Mouse (Mus musculus): Measurements from ENCODE around the gene Slc9a8.

DNA sequence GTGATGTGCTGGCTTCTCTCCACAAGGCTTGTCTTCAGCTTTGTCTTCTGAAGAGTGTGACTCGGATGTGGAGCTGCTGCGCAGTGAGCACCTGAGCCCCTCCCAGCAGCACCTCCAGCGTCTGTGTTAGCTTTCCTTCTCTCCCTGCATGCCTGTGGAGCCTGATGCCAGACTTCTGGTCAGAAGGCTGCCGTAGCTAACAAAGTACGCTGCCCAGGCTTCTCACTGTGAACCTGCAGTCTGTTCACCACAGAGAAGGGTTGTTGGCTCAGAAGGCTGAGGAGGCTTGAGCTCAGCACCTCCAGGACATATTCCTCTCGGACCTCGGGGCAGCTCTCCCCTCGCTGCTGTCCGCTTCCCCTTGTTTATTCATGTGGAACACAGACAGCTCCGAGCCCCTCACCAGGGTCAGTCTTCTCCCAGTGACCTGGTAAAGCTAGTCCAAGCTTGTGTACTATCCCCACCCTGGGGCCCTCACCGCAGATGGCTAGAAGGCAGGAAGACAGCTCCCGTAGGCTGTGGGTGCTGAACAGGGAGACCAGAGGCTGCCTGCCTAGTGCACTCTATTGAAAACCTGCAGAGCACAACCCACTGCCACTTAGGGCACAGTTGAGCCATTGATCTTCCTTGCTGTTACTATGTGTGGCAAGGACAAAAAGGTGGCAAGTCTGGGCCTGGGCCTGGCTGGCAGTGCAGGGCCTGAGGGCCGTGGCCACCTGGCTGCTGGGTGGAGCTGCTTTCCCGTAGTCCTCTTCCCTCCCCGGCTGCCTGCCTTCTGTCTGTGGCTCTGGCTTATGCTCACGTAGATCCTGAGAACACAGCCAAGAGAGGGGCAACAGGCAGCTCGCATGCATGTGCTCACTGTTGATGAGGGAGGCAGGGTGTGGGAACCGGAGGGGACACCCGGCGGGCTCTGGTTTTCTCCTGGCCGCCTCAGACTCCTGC is 28.1 kb downstream of the Slc9a8 start:
- no peak for TF ChIP-seq GATA1 (IDR thresholded peaks at IDR 0.05; ENCODE audit: borderline replicate concordance, low read length)
- TF ChIP-seq FLI1 (IDR thresholded peaks at IDR 0.05; ENCODE audit: low read length): no peak

All from megakaryocyte, embryonic 14.5 days (primary cell).